Mouse (Mus musculus): ENCODE results near the gene Pde6h. TPM values are rescaled to one million over a fixed set of nuclear protein-coding genes. Genes with fewer than 3 reads are reported as not detected.
A peak's percentile ranks its signal among the peaks of the same experiment; 100 is the strongest.

Pde6h gene
- polyA plus RNA-seq, 1 experiment from 2014 or later, result not detected

GRCm38 (mm10) chr6:136986019-136986418, 62.4 kb downstream of the Pde6h start:
- Histone ChIP-seq H3K4me2 (ENCODE audit: low read length) (no peak overlapping the region), H3K4me3 (ENCODE audit: control insufficient read depth in 1 of 2, insufficient read depth in 1 of 2, low read depth in 1 of 2, low read length in 2 of 2) (no peak overlapping the region), H3K27ac (replicated peaks in 1 of 2; ENCODE audit: control insufficient read depth in 1 of 2, insufficient read depth in 1 of 2, low read depth in 2 of 2, low read length in 2 of 2) (no peak overlapping the region), H3K36me3 (ENCODE audit: control insufficient read depth, insufficient read depth, low read length) (no peaks in the 10 kb centered on the region), H3K4me1 (ENCODE audit: control insufficient read depth in 2 of 2, insufficient read depth in 2 of 2, low read length in 2 of 2) (no peaks in the 10 kb centered on the region; a peak in 1 of 4 replicates), H3K9ac (ENCODE audit: low read length) (no peak overlapping the region), H3K9me3 (ENCODE audit: control insufficient read depth, low read length) (no peaks in the 10 kb centered on the region), H3K27me3 (ENCODE audit: control insufficient read depth, insufficient read depth, low read length) (no peaks in the 10 kb centered on the region)
- no peak for ATAC-seq (ENCODE audit: insufficient number of reproducible peaks, insufficient read depth, low FRiP score, low read depth)
- 50% methylated on average over 13 of the region's 13 CpGs for WGBS

- Histone ChIP-seq H3K36me3 (ENCODE audit: control insufficient read depth, insufficient read depth, low read length) (no peaks in the 10 kb centered on the region), H3K27ac (replicated peaks in 1 of 2; ENCODE audit: control insufficient read depth in 1 of 2, insufficient read depth in 1 of 2, low read depth in 2 of 2, low read length in 2 of 2) (no peak overlapping the region), H3K27me3 (ENCODE audit: control insufficient read depth, insufficient read depth, low read length) (no peaks in the 10 kb centered on the region), H3K4me2 (ENCODE audit: low read length) (no peak overlapping the region), H3K9ac (ENCODE audit: low read length) (no peak overlapping the region), H3K4me3 (ENCODE audit: control insufficient read depth in 1 of 2, insufficient read depth in 1 of 2, low read depth in 1 of 2, low read length in 2 of 2) (no peak overlapping the region), H3K9me3 (ENCODE audit: control insufficient read depth, low read length) (no peaks in the 10 kb centered on the region), H3K4me1 (ENCODE audit: control insufficient read depth in 2 of 2, insufficient read depth in 2 of 2, low read length in 2 of 2) (no peaks in the 10 kb centered on the region; a peak in 1 of 4 replicates)
- no peak for ATAC-seq (ENCODE audit: insufficient number of reproducible peaks, insufficient read depth, low FRiP score, low read depth)
- WGBS, result 61% methylated on average over 11 of the region's 11 CpGs
These were observed 63.1 kb downstream of the Pde6h start for GRCm38 (mm10) chr6:136986718-136987117.

DNA sequence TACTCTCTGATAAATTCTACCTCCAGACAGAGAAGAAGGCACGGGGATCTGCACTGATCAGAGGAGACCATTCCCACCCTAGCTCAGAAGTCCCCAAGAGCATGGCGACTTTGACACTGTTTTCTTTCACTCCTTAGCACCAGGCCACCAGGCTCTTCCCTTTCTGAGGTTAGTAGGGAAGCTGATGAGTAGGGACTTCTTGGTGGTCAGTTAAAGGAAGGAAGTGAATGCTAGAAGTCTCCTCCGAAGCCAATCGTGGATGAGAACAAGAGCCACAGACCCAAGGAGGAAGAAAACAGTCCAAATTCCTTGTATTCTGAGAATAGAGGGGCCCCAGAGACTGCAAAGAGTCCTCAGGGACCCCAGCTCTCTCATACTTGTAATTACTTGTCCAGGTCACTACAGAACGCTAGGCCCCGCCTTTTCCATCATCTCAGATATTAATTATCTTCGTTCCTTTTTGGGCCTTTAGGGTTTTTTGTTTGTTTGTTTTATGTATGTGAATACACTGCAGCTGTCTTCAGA, 65.0 kb downstream of the Pde6h start:
- H3K27ac ChIP-seq (replicated peaks in 1 of 2; ENCODE audit: control insufficient read depth in 1 of 2, insufficient read depth in 1 of 2, low read depth in 2 of 2, low read length in 2 of 2), result no peak overlapping the region
- 72% methylated on average over 7 of the region's 7 CpGs for WGBS
- no peaks in the 10 kb centered on the region for H3K9me3 ChIP-seq (ENCODE audit: control insufficient read depth, low read length)
- ATAC-seq (ENCODE audit: insufficient number of reproducible peaks, insufficient read depth, low FRiP score, low read depth), result no peak
- no peaks in the 10 kb centered on the region for H3K36me3 ChIP-seq (ENCODE audit: control insufficient read depth, insufficient read depth, low read length)
- no peak overlapping the region for H3K9ac ChIP-seq (ENCODE audit: low read length)
- no peak overlapping the region for H3K4me2 ChIP-seq (ENCODE audit: low read length)
- no peaks in the 10 kb centered on the region for H3K27me3 ChIP-seq (ENCODE audit: control insufficient read depth, insufficient read depth, low read length)
- H3K4me1 ChIP-seq (ENCODE audit: control insufficient read depth in 2 of 2, insufficient read depth in 2 of 2, low read length in 2 of 2), result no peaks in the 10 kb centered on the region; a peak in 1 of 4 replicates
- H3K4me3 ChIP-seq (ENCODE audit: control insufficient read depth in 1 of 2, insufficient read depth in 1 of 2, low read depth in 1 of 2, low read length in 2 of 2), result no peak overlapping the region

DNA sequence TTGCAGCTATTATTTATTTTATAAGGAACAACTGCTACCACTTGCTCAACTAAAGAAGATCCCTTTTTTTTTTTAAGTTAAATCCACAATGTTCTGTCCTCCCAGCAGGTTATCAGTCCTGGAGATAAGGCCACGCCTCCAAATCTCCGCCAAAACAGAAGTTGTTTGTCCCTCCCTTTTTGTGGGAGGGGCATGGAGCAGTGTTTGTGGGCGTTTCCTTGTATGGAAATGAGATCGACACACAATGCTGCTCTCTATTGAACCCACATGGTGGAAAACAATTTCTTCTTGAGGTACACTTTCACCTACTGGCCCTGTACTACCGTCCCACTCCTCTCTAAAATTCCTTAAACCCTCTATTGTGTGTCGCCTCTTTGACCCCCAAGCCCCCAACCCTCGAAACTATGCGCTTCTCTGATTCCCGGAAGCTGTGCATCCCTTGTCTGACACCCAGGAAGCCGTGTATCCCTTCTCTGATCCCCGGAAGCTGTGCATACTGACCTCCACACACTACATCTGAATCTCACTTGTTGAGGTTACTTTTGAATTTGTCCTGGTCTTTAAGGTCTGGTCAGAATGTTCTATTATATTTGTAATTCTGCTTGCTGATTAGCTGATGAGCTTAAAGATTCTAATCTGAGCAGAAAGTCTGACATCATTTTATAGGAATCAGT, 66.3 kb downstream of the Pde6h start:
- Histone ChIP-seq H3K27ac (replicated peaks in 1 of 2; ENCODE audit: control insufficient read depth in 1 of 2, insufficient read depth in 1 of 2, low read depth in 2 of 2, low read length in 2 of 2) (0 out of 4 replicates have a peak overlapping the region, but pooled peaks of 1 of the 2 experiments have one; percentile 10), H3K4me2 (ENCODE audit: low read length) (peak overlapping the region; percentile 41; the same call in 1 of the 2 replicates), H3K4me1 (ENCODE audit: control insufficient read depth in 2 of 2, insufficient read depth in 2 of 2, low read length in 2 of 2) (no peaks in the 10 kb centered on the region; a peak in 1 of 4 replicates), H3K27me3 (ENCODE audit: control insufficient read depth, insufficient read depth, low read length) (no peaks in the 10 kb centered on the region), H3K9ac (ENCODE audit: low read length) (no peak overlapping the region), H3K4me3 (ENCODE audit: control insufficient read depth in 1 of 2, insufficient read depth in 1 of 2, low read depth in 1 of 2, low read length in 2 of 2) (no peak overlapping the region), H3K9me3 (ENCODE audit: control insufficient read depth, low read length) (no peaks in the 10 kb centered on the region), H3K36me3 (ENCODE audit: control insufficient read depth, insufficient read depth, low read length) (no peaks in the 10 kb centered on the region)
- 31% methylated on average over 11 of the region's 11 CpGs for WGBS
- no peak for ATAC-seq (ENCODE audit: insufficient number of reproducible peaks, insufficient read depth, low FRiP score, low read depth)

DNA sequence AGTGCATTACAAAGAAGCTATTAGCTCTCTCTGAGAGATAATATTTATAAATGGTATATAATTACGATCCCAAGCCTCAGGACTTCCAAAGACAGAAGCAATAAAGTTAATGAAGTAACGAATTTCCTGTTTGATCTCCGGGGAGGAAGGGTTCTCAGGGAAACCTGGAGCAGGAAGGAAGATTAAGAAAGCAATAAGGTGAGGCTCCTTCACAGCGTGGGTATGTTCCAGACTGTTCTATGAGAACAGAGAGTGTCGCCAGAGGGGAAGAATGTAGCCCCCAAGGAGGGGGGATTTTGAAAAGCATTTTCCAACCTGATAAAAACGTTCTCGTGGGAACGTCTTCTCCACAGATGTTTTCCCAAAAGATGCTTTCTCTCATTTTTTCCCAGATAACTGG, 66.9 kb downstream of the Pde6h start:
- no peaks in the 10 kb centered on the region for H3K9me3 ChIP-seq (ENCODE audit: control insufficient read depth, low read length)
- no peaks in the 10 kb centered on the region for H3K36me3 ChIP-seq (ENCODE audit: control insufficient read depth, insufficient read depth, low read length)
- H3K4me2 ChIP-seq (ENCODE audit: low read length), result no peak overlapping the region
- H3K4me1 ChIP-seq (ENCODE audit: control insufficient read depth in 2 of 2, insufficient read depth in 2 of 2, low read length in 2 of 2), result no peaks in the 10 kb centered on the region; a peak in 1 of 4 replicates
- ATAC-seq (ENCODE audit: insufficient number of reproducible peaks, insufficient read depth, low FRiP score, low read depth), result no peak
- H3K9ac ChIP-seq (ENCODE audit: low read length), result no peak overlapping the region
- no peak overlapping the region for H3K4me3 ChIP-seq (ENCODE audit: control insufficient read depth in 1 of 2, insufficient read depth in 1 of 2, low read depth in 1 of 2, low read length in 2 of 2)
- no peak overlapping the region for H3K27ac ChIP-seq (replicated peaks in 1 of 2; ENCODE audit: control insufficient read depth in 1 of 2, insufficient read depth in 1 of 2, low read depth in 2 of 2, low read length in 2 of 2)
- H3K27me3 ChIP-seq (ENCODE audit: control insufficient read depth, insufficient read depth, low read length), result no peaks in the 10 kb centered on the region
- 48% methylated on average over 8 of the region's 8 CpGs for WGBS

GRCm38 (mm10) chr6:136993574-136993973, 69.9 kb downstream of the Pde6h start:
- H3K27me3 ChIP-seq (ENCODE audit: control insufficient read depth, insufficient read depth, low read length), result no peaks in the 10 kb centered on the region
- ATAC-seq (ENCODE audit: insufficient number of reproducible peaks, insufficient read depth, low FRiP score, low read depth), result no peak
- no peak overlapping the region for H3K4me3 ChIP-seq (ENCODE audit: control insufficient read depth in 1 of 2, insufficient read depth in 1 of 2, low read depth in 1 of 2, low read length in 2 of 2)
- no peak overlapping the region for H3K9ac ChIP-seq (ENCODE audit: low read length)
- peaks cover 4 to 9% of the 10 kb centered on the region in 2 experiments; a peak in 2 of 4 replicates for H3K4me1 ChIP-seq (ENCODE audit: control insufficient read depth in 2 of 2, insufficient read depth in 2 of 2, low read length in 2 of 2)
- H3K36me3 ChIP-seq (ENCODE audit: control insufficient read depth, insufficient read depth, low read length), result no peaks in the 10 kb centered on the region
- WGBS, result 62% methylated on average over 4 of the region's 4 CpGs
- H3K4me2 ChIP-seq (ENCODE audit: low read length), result no peak overlapping the region
- no peaks in the 10 kb centered on the region for H3K9me3 ChIP-seq (ENCODE audit: control insufficient read depth, low read length)
- H3K27ac ChIP-seq (replicated peaks in 1 of 2; ENCODE audit: control insufficient read depth in 1 of 2, insufficient read depth in 1 of 2, low read depth in 2 of 2, low read length in 2 of 2), result no peak overlapping the region

- no peak overlapping the region for H3K4me3 ChIP-seq (ENCODE audit: control insufficient read depth in 1 of 2, insufficient read depth in 1 of 2, low read depth in 1 of 2, low read length in 2 of 2)
- H3K4me1 ChIP-seq (ENCODE audit: control insufficient read depth in 2 of 2, insufficient read depth in 2 of 2, low read length in 2 of 2), result peaks cover 4 to 9% of the 10 kb centered on the region in 2 experiments; a peak in 2 of 4 replicates
- no peak overlapping the region for H3K9ac ChIP-seq (ENCODE audit: low read length)
- no peak overlapping the region for H3K4me2 ChIP-seq (ENCODE audit: low read length)
- H3K27me3 ChIP-seq (ENCODE audit: control insufficient read depth, insufficient read depth, low read length), result no peaks in the 10 kb centered on the region
- H3K9me3 ChIP-seq (ENCODE audit: control insufficient read depth, low read length), result no peaks in the 10 kb centered on the region
- no peaks in the 10 kb centered on the region for H3K36me3 ChIP-seq (ENCODE audit: control insufficient read depth, insufficient read depth, low read length)
- ATAC-seq (ENCODE audit: insufficient number of reproducible peaks, insufficient read depth, low FRiP score, low read depth), result no peak
- no peak overlapping the region for H3K27ac ChIP-seq (replicated peaks in 1 of 2; ENCODE audit: control insufficient read depth in 1 of 2, insufficient read depth in 1 of 2, low read depth in 2 of 2, low read length in 2 of 2)
- 69% methylated on average over 8 of the region's 8 CpGs for WGBS
These were observed 71.9 kb downstream of the Pde6h start for GRCm38 (mm10) chr6:136995533-136995932.
